Mouse (Mus musculus) limb, embryonic 11.5 days (tissue): ENCODE measurements around the gene Cmtm6. TPM values are rescaled to one million over a fixed set of nuclear protein-coding genes. Genes with fewer than 3 reads are reported as not detected.
A peak's percentile ranks its signal among the peaks of the same experiment; 100 is the strongest.

Source experiments
- ATAC-seq: fragments of 200-750 bp; cut with Nextera tagmentation; 2 replicates; pipeline ENCODE4 v1.8.0; 2017; ENCODE audit warnings: low read depth; ENCODE audit not compliant: insufficient number of reproducible peaks, low FRiP score, low TSS enrichment
- DNase-seq: peaks from one replicate; pipeline ENCODE4 v3.0.0-alpha.2; 2015; ENCODE audit warnings: low spot score
- H3K27ac ChIP-seq: fragments of 300-500 bp; sonication (generic); replicated peaks from 2 replicates; pipeline ENCODE4 v1.5.1; 2014; ENCODE audit warnings: low read depth, mild to moderate bottlenecking, low read length
- H3K27me3 ChIP-seq: fragments of 300-500 bp; sonication (generic); 2 replicates; pipeline ENCODE4 v1.6.1; 2014; ENCODE audit warnings: mild to moderate bottlenecking, low read length, mixed read lengths; ENCODE audit not compliant: control insufficient read depth, insufficient read depth
- H3K36me3 ChIP-seq: fragments of 300-500 bp; sonication (generic); 2 replicates; pipeline ENCODE4 v1.6.1; 2014; ENCODE audit warnings: mild to moderate bottlenecking, low read length, moderate library complexity, mixed read lengths; ENCODE audit not compliant: control insufficient read depth, insufficient read depth
- H3K4me1 ChIP-seq: fragments of 300-500 bp; sonication (generic); 2 replicates; pipeline ENCODE4 v1.6.1; 2014; ENCODE audit warnings: low read length, mixed read lengths; ENCODE audit not compliant: control insufficient read depth, insufficient read depth
- H3K4me2 ChIP-seq: fragments of 300-500 bp; sonication (generic); 2 replicates; pipeline ENCODE4 v1.6.1; 2014; ENCODE audit warnings: low read depth, mild to moderate bottlenecking, moderate library complexity; ENCODE audit not compliant: severe bottlenecking
- H3K4me3 ChIP-seq: fragments of 300-500 bp; sonication (generic); 2 replicates; pipeline ENCODE4 v1.5.1; 2014; ENCODE audit warnings: low read depth, low read length
- H3K9ac ChIP-seq: fragments of 300-500 bp; sonication (generic); 2 replicates; pipeline ENCODE4 v1.6.1; 2014; ENCODE audit warnings: mild to moderate bottlenecking, low read length
- H3K9me3 ChIP-seq: fragments of 300-500 bp; sonication (generic); 2 replicates; pipeline ENCODE4 v1.6.1; 2016; ENCODE audit warnings: low read length; ENCODE audit not compliant: control insufficient read depth
- WGBS: fragments of 180-500 bp; shearing (Covaris S2); extraction: QIAGEN DNeasy Blood & Tissue Kit; methylation state at CpG from one replicate; pipeline ENCODE4 v1.1.7; 2014; 5-methylcytosine and 5-hydroxymethylcytosine counted together
- polyA plus RNA-seq: library from polyadenylated mRNA; unstranded; fragments of >200 nt; fragmentation: Nextera tagmentation; extraction: Ambion mirVana; gene quantifications from 2 replicates; pipeline ENCODE4 v1.2.1, GENCODE M21; 2014

The Cmtm6 gene
- polyA plus RNA-seq, 1 experiment from 2014 or later: 24.0 TPM

DNA sequence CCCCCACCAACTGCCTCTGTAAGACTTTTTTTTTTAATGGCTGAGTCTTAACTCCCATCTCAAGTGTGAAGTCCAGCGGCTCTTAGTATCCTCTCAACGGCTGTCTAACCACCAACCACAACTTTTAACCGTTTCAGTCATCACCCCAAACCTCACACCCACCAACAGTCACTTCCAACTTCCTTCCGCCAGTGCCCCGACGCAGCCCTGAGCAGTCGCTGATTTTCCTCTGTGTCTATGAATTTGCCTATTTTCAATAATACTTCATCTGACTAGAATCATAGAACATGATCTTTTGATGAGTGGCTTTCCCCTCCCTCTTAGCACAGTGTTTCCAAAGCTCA is 47.1 kb downstream of the Cmtm6 start:
- no peaks in the 10 kb centered on the region for H3K27me3 ChIP-seq
- H3K9ac ChIP-seq: no peak overlapping the region
- no peak overlapping the region for H3K4me3 ChIP-seq
- H3K9me3 ChIP-seq: no peaks in the 10 kb centered on the region
- 90% methylated on average over 7 of the region's 7 CpGs for WGBS
- no peaks in the 10 kb centered on the region for H3K36me3 ChIP-seq
- no peaks in the 10 kb centered on the region; the same call in 1 of the 2 replicates for H3K4me1 ChIP-seq
- no peak overlapping the region for H3K27ac ChIP-seq
- DNase-seq (no peak), ATAC-seq (no peak)
- no peak overlapping the region for H3K4me2 ChIP-seq

DNA sequence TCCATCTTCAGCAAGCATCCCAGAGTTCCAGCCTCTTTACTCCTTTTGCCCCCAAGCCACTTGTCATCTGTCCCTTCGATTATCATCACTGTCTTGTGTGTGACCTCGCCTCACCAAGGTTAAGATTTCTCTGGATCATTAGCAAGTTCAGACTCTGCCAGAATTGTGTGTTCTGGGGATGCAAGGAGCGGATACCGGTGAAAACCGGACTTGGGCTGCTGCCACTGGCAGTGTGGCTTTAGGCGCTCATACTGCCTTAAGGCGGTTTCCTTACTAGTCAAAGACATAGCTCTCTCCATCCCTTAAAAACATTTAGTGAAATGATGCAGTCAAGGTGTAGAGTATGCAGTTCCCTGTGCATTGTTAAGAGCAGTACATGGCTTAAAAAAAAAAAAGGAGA is 48.0 kb downstream of the Cmtm6 start:
- 95% methylated on average over 7 of the region's 7 CpGs for WGBS
- Histone ChIP-seq H3K27me3 (no peaks in the 10 kb centered on the region), H3K4me1 (no peaks in the 10 kb centered on the region; the same call in 1 of the 2 replicates), H3K27ac (no peak overlapping the region), H3K9ac (no peak overlapping the region), H3K9me3 (no peaks in the 10 kb centered on the region), H3K36me3 (no peaks in the 10 kb centered on the region), H3K4me2 (no peak overlapping the region), H3K4me3 (no peak overlapping the region)
- DNase-seq (no peak), ATAC-seq (no peak)

DNA sequence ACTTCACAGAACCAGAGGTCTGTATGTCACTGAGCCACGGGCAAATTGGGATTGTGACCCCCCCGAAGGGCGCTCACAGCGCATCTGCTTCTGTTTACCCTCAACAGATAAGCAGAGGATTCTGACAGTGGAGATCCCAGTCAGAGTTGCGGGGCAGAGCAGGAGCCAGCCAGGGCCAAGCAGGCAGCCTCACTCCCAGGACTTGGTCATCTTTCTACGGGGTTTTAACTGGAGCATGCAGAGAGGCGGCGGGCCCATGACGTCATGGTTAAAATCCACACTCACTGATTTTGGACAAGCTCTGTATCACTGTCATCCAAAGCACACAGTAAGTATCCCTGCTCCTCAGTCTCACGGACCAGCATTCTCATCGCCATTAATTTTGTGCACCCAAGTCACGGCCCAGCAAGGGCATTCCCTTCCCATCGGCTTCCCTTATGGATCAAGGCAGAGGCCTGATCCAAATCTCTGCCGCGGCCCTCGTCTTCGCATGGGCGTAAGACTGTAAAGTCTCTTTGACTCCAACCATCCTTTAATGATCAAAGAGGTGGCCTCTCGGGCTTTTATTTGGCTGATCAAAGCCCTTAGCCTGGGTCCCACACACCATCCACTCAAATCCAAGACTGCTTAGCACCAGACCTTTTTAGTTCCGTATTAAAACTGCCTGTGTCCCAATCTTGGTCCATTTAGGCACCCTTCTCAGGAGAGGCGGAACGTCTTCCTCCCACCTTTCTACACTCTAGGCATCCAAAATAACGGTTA is 49.2 kb downstream of the Cmtm6 start:
- peak; percentile 45 for DNase-seq
- Histone ChIP-seq H3K4me2 (peak overlapping the region; percentile 57), H3K4me3 (peak overlapping the region; percentile 66), H3K36me3 (no peaks in the 10 kb centered on the region), H3K9me3 (no peaks in the 10 kb centered on the region), H3K27ac (no peak overlapping the region), H3K27me3 (no peaks in the 10 kb centered on the region), H3K4me1 (no peaks in the 10 kb centered on the region; the same call in 1 of the 2 replicates), H3K9ac (peak overlapping the region; percentile 79; the same call in 1 of the 2 replicates)
- WGBS: 20% methylated on average over 23 of the region's 23 CpGs
- ATAC-seq: no peak

DNA sequence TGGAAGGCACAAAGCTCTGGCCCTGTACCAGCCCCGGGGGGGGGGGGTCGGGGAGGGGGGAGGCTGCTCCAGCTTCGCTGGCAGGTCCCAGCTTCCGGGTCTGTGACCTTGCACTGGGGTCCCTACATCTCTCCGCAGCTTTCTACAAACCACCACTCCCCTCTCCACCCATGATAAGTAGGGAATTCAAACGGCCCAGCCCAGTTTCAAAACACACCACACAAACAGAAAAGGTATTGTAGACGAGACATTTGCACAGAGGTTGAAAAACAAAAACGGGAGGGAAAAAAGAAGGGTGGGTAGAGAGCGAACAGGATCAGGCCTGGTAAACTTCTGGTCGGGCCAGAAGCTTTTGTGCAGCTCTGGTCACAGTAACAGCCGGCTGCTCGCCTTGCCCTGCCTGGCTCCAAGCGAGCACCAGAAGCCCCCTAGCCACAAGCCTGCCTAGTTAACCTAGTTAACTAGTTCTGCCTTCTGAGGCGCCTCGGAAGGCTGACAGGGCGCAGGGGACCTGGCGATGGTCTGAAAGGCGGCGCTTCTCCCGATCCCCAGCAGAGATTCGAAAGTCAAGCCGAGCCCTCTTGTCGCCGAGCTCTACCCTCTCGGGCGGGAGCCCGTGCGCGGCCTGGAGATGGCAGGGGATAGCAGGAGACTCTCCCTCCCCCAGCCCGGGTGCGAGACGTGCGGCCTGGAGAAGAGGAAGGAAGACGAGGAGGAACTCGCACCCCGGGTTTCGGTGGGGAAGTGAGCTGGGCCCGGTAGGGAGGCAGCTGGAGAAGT is 50.0 kb downstream of the Cmtm6 start:
- ATAC-seq: no peak
- peak overlapping the region; percentile 79 for H3K9ac ChIP-seq
- H3K9me3 ChIP-seq: no peaks in the 10 kb centered on the region
- no peaks in the 10 kb centered on the region for H3K36me3 ChIP-seq
- peaks cover 5% of the 10 kb centered on the region; the same call in 1 of the 2 replicates for H3K4me1 ChIP-seq
- under 1% methylated on average over 36 of the region's 38 CpGs for WGBS
- H3K27me3 ChIP-seq: no peaks in the 10 kb centered on the region
- H3K4me2 ChIP-seq: peak overlapping the region; percentile 57
- H3K4me3 ChIP-seq: peak overlapping the region; percentile 66
- peak overlapping the region; percentile 79 for H3K27ac ChIP-seq
- DNase-seq: peak; percentile 76

DNA sequence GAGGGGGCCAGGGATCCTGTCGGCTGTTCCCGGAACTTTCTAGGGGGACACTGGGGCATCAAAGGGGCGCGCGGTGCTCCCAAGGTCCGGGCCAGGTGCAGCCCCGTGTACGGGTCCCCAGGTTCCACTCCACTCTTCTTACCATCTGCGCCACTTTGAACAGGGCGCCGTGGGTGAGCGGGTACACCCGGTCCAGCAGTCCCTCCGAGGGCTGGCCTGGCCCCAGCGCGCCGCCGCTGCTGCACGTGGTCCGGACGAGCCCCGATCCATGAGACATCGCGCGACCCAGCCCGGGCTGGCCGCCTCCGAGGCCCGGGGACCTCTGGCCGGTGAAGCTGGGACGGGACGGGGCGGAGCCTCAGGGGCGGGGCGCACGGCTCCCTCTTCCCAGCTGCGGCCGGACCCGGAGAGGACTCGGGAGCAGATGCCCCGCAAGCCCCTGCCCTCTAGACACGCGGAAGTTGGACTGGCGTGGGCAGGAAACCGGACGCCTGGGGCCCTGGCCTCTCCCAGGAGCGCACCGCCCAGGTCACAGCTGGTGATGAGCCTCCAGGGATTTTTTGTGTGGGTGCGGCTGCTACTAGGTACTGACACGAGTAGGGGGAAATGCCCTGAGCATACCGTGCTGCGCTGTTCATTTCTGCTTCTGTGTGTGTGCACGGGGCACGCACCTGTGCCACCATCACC is 50.8 kb downstream of the Cmtm6 start, which contains the start of gene Cmtm7:
Gene Cmtm7, minus strand, starts transcription at position 331 of the 687 bp plus-strand sequence.
- H3K9ac ChIP-seq: peak within 1 kb of the TSS; percentile 79
- no peaks in the 10 kb centered on the region for H3K27me3 ChIP-seq
- WGBS: under 1% methylated on average over 52 of the region's 54 CpGs
- peak within 1 kb of the TSS; percentile 57 for H3K4me2 ChIP-seq
- H3K4me3 ChIP-seq: peak within 1 kb of the TSS; percentile 66
- ATAC-seq (peak; percentile 78), DNase-seq (peak; percentile 85)
- no peaks in the 10 kb centered on the region for H3K36me3 ChIP-seq
- peak within 1 kb of the TSS; percentile 79 for H3K27ac ChIP-seq
- H3K4me1 ChIP-seq: peaks cover 5% of the 10 kb centered on the region; the same call in 1 of the 2 replicates
- no peaks in the 10 kb centered on the region for H3K9me3 ChIP-seq

DNA sequence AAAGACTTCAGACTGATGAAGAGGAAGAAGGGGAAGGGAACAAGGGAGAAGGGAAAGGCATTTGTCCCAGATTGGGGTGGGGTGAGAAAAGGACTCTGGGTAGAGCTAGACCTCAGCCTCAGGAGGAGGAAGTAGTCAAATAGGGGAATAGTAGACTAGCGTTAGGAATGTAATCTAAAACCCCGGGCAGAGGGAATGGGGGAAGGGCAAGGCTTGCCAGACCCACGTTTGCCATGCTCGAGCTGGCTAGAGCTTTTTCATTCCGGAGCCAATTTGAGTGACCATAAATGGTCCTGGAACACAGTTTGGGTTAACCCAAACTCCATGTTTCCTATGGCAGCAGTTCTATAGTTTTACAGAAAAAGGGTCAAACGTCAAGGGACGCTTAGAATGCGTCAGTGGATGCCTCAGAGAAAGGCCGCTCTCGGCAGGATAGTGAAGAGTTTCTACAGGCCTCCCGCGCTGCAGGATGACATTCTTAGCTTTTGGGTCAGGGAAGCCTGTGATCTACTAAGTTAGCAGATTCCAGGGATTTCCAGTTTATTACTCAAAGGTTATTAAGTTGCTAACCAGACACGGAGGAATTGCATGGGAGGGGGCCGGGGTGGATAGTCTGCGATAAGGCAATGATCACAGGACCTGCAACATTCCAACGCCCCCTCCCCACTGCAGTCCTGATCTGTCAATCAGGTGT is 54.7 kb downstream of the Cmtm6 start:
- no peak overlapping the region for H3K4me3 ChIP-seq
- 10% methylated on average over 16 of the region's 16 CpGs for WGBS
- H3K36me3 ChIP-seq: no peaks in the 10 kb centered on the region

DNA sequence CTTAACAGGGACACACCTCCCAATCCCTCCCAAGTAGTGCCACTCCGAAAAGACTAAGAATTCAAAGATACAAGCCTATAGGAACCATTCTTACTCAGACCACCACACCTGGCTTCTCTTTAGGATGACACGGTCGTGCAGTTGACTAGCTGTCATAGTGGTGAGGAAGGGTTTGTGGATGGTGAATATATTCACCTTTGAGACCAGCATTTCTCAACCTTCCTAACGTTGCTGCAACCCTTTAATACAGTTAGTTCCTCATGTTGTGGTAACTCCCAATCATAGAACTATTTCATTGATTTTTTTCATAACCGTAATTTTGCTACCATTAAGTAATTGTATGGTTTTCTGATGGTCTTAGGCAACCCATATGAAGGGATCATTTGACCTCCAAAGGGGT is 56.2 kb downstream of the Cmtm6 start:
- Histone ChIP-seq H3K27ac (no peak overlapping the region), H3K27me3 (no peaks in the 10 kb centered on the region), H3K9ac (no peak overlapping the region), H3K4me2 (no peak overlapping the region), H3K4me3 (no peak overlapping the region), H3K36me3 (no peaks in the 10 kb centered on the region), H3K9me3 (no peaks in the 10 kb centered on the region), H3K4me1 (0 out of 2 replicates have a peak, but pooled peaks cover 5% of the 10 kb centered on the region)
- DNase-seq: no peak
- 94% methylated on average over 5 of the region's 5 CpGs for WGBS
- ATAC-seq: no peak

More for the DNA sequence above, 54.7 kb downstream of the Cmtm6 start:
- Histone ChIP-seq H3K4me1 (0 out of 2 replicates have a peak, but pooled peaks cover 5% of the 10 kb centered on the region), H3K27ac (peak overlapping the region; percentile 50), H3K9me3 (no peaks in the 10 kb centered on the region), H3K9ac (0 out of 2 replicates have a peak overlapping the region, but pooled peaks have one; percentile 24), H3K27me3 (no peaks in the 10 kb centered on the region), H3K4me2 (peak overlapping the region; percentile 24; the same call in 1 of the 2 replicates)
- peak; percentile 73 for DNase-seq
- peak; percentile 53; the same call in 1 of the 2 replicates for ATAC-seq
